Mouse (Mus musculus) testis, adult 2 months (tissue): ENCODE measurements at regions not wholly inside any gene's neighbourhood (a gene's known extent, or its start where the extent isn't known, plus 50 kb on each side); places are given as distances from the start of the nearest gene placed in this dataset.

Experiments used
- CTCF ChIP-seq: fragments of 200-500 bp; IDR thresholded peaks from 2 replicates; pipeline ENCODE4 v1.5.1; 2012; ENCODE audit warnings: low read depth, mild to moderate bottlenecking, inconsistent platforms, low read length, moderate library complexity; ENCODE audit not compliant: control insufficient read depth, insufficient read depth, insufficient replicate concordance
- POLR2A ChIP-seq: fragments of 200-500 bp; IDR thresholded peaks from 2 replicates; pipeline ENCODE4 v1.6.1; 2012; ENCODE audit warnings: low read depth, mild to moderate bottlenecking, inconsistent platforms, low read length, moderate library complexity; ENCODE audit not compliant: control insufficient read depth

DNA sequence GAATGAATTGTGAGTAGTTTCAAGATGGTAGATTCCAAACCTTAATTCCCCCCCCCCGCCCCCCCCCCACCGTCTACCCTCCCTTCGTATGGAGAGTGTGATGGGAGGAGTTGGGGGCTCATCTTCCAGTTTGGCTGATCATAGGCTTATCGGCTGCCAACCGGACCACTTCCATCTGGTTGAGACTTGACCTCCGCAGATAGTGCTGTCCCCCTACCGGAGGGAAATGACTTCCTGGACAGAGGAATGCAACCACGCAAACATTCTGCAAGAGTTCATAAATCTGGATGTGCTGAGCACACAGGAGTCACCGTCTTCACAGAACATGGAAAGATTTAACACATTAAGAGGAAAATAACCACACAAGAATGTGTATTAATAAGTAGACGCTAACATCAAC, 62.2 kb upstream of the Sox13 start:
- TF ChIP-seq POLR2A (no peak), CTCF (no peak)
